Mouse (Mus musculus) mesoderm, embryonic 11.5 days (tissue): ENCODE data around the gene Abca1.

ENCODE experiments used
- DNase-seq: peaks from one replicate; pipeline ENCODE4 v3.0.0-alpha.2; 2012; ENCODE audit warnings: low read depth, low spot score

Abca1 gene

DNA sequence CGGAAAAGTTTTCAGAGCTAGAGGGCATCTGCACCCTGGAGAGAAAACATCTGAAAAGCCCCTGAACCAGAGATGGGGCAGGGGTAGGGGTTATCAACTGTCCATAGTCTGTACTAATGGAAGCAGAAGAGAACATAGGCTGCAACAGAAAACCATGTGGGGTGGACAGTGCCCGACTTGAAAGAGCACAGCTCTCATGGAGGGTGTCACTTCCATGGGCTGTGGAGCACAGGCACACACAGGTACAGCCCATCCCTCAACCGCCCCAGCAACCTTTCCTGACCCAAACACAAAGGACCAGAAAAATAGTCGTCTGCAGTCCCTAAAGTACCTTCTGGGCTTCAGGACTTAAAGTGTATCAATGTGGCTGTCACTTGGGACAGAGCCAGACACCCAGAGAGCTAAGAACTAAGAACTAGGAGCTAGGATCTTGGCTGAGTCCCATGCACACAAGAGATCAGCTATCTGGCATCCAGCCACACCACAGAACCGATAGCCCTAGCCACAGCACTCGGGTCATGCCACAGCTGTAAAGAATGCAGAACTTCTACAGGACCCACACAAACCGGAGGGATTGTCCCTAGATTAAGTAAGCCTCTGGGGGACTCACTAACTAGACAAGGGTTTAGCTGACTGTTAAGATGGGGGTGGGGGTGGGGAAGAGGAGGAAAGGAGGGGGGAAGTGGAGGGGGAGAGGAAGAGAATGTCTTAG, 38.0 kb downstream of the Abca1 start:
- no peak for DNase-seq

DNA sequence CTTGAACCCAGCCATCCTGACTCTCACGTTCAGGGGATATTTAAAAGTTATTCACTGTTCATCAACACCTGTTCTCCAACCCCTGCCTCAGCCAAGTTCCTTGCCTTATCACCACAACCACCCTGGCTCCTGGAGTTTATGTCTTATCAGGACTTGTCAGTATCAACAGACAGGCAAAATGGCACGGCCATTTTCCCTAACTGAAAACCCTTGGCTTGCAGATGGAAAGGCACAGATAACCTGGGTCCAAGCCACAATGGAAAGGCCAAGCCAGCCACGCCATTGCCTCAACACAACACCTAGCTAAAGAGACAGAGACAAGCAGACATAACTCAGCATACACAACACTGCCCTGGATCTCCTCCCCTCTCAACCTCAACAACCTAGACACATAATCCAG, 38.6 kb downstream of the Abca1 start:
- no peak for DNase-seq

DNA sequence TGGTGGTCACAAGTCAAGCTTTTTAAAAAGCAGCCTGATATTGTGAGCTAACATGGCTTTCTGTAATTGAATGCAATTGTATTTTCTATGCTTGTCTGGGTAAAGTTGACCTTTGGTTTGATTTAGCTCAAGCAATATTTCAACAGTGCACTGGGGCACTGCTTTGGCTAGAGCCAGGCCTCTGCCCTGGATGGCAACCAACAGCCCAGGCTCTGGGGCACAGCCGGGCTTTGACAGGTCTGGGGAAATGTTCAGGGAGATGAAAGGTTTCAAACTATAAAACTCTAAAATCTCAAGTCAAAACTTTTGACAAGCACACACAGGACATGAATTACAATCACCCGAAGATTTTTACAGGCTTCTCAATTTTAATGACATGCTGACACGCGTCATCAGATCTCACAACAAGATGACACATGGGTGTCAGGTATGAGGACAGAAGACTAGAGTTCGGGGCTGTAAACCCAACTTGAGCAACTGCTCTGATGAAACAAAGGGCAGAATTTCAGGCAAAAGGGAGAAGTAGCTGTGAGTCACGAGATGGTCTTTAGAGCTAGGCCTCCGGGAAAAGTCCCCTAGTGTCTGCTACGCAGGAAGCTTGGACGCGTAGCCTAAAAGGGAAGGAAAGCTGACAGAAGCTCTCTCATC, 39.5 kb downstream of the Abca1 start:
- DNase-seq, result no peak

DNA sequence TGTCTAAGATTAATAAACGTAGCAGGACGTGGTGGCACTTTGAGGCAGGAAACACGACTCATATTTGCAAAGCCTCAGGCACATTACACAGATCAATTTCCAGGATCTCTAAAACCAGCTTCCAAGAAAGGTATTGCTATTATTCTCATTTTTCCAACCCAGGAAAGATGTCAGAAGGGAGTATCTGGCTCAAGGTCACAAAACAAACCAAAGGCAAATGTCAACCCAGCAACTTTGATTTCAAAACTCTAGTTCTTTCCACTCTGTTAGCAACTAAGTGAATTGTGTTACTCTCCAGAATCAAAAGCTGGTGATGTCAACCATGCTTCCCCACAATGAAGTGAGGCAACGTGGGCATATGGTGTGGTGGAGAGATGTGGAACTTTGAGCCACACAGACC, 41.1 kb downstream of the Abca1 start:
- no peak for DNase-seq

DNA sequence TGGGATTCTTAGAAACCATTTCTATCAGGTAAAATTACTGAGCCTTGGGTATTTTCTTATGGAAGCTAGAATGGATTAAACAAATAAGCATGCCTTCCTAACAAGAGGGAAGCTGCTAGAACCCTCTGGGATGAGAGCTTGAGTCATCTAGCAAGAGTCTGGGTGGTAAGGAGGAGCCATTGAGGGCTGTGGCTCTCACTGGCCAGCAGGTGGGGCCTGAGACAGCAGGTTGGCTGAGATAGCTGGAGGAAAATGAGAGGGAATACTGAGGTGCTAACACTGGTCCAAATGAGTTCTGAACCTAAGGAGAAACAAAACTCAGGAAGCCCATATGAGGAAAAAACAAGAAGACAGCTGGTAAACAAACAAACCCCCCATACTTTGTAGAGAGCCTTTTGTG, 42.1 kb downstream of the Abca1 start:
- DNase-seq, result no peak

DNA sequence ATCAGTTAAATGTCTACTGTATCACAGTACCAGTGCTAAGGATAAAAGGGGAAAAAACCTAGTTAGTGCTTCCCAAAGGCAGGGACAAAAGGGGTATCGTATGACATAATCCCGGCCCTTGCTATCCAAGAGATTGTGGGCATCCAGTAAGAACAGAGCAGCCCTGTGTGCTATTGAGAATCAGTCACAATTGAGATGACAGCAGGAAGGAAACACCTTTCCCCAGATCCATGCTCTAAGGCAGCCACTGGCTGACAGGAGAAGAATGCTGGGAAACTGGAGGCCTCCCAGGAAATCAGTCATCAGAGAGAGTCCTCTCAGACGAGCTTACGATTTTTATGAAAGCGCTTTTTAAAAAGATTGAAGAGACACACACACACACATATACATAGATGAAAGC, 42.6 kb downstream of the Abca1 start:
- DNase-seq, result no peak

DNA sequence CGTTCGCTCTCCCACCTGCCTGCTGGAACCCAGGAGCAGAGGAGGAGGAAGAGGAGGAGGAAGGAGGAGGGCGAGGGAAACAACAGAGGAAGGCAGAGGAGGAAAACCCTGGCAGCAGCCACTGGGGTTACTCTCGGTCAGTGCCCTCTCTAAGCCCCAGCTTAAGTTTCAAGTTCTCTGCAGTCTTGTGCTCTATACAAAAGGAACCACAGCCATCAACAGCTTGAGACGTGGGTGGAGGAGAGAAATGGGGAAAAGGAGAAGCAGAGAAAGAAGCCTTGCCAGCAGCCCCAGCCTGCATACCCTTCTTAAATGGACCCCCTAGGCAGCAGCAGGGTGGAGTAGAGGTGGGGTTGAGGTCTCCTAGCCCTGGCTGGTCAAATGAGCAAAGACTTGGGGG, 43.8 kb downstream of the Abca1 start:
- no peak for DNase-seq

DNA sequence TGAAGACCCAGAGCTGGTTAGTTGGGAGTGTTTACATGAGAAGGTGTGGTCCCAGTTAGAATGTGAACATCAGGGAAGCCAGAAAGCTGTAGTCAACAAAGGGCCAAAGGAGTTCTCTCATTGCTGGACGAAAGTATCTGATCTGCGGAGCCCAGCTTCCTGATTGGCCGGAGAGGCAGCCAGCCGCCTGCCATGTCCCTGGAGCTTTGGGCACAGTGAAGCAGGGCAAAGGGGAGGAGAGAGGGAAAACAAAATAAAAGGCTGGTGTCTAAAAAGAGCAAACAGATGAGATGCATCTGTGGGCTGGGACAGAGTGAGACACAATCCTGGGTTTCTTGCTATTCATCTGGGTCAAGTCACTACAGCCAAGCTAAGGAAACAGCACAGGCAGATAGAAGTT, 44.3 kb downstream of the Abca1 start:
- no peak for DNase-seq

DNA sequence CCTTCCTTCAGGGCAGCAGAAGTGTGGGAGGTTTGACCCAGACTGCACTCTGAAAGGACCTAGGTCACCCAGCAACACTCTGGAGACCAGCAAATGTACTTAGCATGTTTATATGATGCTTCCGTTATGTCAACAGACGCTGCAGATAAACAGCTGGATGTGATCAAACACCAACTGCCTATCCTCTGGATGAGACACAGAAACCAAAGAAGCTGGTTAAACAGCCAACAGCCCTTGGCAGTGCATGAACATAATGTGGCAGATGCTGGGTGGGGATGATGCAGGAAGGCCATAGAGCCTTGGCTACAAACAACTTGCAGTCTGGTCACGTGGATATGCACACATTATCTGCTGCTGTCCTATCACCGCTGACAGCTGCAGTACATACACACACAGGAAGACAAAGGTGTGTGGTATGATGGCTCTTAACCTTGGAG, 47.8 kb downstream of the Abca1 start:
- no peak for DNase-seq

DNA sequence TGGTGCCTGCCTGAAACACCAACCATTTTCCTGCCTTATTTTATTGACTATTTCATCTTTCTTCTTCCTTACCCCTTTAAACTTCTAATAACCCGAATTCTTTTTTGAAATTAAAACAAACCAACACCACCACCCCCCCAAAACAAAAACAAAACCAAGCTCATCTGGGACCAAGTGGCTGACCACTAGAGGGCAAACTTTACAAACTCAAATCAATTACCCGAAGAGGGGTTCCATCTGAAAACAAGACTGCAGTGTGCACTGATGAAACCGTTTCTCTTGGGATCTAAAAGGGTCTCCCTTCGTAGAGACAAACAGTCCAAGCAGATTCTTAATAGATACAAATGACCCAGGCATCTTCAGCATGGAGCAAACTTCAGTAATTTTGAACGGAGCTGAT, 49.3 kb downstream of the Abca1 start:
- peak; percentile 35 for DNase-seq

DNA sequence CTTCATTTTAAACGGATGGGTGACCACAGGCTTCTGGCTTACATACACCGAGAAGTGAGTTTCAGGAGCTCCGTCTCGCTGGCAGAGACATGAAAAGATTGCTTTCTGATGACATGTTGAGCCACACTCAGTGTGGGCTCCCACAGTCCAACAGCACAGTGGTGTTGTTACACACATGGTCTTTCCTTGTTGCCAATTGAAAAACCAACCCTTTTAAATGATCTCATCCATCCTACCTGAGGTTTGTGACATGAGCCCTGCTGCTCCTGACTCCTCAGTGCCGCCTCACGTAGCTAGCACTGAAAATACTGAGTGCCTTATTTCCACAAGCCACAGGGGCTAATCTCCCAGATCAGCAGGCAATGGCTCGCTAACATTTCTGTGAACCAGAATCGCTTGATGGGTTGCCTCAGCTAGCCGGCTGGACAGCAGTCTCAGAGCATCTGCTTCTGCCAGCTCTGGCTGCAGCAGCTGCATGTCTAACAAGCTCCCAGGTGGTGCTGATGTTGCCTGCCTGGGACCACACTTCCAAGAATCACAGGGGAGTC, 50.2 kb downstream of the Abca1 start:
- no peak for DNase-seq

DNA sequence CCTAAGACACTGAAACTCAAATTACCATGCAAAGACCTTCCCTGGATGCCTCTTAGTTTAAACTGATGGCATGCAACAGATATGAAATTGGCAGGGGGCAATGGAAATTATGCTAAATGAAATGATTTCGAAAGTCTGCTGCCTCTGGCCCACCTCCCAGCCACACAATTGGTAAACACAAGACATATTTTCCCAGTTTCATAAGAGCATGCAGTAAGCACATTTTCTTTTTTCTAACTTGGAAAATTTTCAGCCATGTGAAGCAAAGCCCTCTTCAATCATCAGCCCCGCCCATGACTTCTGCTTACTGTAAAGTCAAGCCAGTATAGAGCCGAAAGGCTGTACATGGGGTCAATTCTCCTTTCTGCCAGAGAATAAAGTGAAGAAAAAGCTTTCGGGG, 51.5 kb downstream of the Abca1 start:
- DNase-seq, result no peak

DNA sequence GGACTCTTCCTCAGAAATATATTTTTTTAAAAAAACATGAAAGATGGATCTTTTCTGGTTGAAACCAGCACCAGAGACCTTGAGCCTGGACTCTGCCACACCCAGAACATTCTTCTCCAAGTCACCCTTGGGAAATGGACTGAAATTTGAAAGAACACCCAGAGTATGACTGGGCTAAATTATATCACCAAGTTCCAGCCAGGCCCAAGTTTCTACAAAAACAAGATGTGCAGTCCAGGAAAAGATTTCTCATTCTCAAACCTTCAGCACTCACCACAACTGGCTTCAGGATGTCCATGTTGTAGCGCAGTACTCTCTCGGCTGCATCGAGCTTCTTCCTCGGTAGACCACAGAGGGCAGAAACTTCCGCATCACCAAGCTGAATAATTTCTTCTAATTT, 53.0 kb downstream of the Abca1 start:
- no peak for DNase-seq

DNA sequence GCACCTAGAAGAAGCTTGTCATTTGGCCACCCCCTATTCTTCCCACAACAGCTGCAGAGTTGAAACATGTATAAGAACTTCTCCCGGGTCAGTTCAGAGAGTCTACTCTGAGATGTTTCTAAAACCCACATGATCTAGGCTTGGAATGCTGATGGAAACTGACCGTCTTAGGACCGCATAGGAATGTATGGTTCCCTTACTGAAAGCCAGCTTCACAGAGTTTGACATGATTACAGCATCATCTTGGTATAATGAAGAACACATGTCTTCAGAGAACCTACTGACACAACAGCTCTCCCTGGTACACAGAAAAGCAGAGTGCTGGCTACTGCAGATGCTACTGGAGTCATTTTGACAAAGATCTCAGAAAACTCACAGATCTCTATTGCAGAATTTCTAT, 53.6 kb downstream of the Abca1 start:
- DNase-seq, result peak; percentile 25

DNA sequence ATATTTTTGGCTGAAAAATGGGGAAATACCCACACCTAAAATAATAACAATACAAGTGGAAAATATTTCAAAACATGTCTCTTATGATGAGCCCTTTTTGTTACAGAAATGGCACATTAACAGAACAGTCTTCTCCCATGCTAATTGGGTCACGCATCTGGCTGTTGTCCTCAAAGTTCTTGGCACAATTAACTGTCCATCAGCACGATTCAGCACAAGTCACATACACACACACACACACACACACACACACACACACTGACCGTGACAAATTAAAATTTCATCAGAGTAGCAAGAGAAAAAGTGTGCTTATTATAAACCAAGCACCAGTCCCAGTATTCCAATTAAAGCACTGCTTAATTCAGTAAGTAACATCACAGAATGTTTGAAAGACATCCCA, 55.1 kb downstream of the Abca1 start:
- DNase-seq, result no peak

DNA sequence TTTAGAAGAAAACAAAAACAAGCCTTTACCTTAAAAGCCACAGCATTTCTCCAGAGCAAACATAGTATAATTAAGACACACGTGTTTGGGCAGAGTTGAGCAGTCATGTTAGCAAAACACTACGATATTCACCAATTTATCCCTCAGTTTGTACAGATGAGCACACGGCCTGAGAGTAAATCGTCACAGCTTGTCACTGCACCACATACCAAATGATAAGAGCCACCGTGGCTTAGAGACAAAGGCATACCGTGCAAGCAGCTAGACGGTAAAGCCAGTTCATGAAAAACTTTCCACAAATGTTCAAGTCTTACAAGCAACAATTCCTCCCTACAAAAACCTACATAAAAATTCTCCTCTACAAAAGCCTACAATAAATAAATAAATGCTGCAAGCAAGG, 57.2 kb downstream of the Abca1 start:
- no peak for DNase-seq

DNA sequence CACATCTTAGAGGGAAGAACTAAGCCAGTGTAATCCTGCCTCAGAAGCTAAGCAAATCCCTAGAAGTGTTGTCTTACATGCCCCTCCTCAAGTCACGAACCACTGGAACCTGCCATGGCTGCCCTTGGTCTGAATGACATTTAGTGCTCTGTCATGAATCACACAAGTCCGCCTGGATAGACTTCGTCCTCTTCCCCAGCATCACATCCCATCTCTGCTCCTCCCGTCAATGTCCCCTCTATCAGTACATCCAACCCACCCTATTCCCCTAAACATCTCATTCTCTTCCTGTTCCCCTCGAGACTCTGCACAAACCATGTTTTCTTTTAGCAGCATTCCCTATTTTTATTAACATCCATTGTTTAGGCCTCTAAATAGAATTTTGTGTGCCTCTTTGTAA, 58.4 kb downstream of the Abca1 start:
- DNase-seq, result no peak

DNA sequence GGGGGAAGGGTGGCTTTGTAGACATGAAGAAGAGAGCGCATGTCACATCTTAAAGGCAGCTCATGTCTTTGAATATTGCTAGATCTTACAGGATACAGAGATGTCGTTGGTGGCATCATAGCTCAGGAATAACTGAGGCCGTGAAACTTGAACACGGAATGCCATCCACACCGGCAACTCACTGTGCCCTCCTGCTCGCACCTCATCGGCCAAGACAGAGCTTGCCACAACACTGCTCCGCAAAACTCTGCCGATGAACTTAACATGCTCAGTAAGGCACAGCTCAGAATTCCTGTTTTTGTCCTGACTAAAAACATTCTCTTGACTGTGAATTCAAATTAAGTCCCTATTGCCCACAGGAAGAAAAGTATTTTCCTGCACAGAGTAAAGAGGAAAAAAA, 59.2 kb downstream of the Abca1 start:
- DNase-seq, result no peak

DNA sequence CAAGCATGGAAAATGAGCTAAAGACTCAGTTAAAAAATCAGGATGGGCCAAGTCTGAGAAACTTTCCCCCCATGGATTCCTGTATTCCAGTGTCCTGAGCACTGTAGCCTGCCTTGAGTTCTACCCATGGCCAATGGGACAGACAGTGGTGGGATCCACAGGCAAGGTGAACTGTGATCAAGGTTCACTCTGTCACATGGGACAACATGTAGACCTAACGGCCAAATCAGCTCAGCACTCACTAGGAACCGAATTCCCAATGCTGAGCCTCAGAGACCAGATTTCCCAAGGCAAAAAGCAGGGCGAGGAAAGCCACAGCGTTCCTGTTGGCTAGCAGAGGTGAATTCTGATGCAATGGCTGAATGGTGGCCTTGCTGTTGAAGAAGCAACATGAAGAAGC, 64.8 kb downstream of the Abca1 start:
- no peak for DNase-seq

DNA sequence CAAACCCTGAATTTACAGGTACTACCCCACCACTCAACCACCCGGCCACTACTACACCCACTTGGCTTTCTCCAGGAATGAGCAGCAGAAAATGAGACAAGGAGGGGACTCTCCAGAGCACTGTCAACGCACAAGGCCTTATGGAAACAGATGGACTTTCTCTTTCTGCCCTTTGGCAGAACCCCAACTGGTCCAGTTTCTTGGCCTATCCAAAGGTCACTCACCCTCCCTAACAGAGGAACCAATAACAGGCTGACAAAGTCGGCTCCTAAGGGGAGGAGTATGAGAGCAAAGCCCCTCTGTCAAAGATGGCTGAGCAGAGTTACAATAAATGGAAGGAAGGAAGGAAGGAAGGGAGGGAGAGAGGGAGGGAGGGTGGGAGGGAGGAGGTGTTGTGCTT, 65.4 kb downstream of the Abca1 start:
- DNase-seq, result no peak

DNA sequence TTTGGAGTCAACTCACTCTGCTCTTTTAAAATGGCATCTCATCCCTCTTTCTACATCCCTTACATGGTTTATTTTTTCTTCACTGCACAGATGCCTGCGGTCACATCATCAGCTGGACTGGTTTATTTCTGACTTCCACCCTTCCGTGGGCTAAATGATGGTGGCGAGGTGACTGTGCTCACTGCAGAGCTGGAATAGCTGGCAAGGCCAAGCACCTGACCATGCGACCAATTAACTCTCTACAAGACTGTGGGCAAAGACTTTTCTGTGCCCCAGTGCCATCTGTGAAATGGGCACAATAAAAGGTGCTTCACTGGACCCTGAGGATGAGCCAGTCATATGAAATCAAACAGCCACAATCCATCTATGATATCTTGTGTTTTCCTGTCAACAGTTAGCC, 66.1 kb downstream of the Abca1 start:
- no peak for DNase-seq

DNA sequence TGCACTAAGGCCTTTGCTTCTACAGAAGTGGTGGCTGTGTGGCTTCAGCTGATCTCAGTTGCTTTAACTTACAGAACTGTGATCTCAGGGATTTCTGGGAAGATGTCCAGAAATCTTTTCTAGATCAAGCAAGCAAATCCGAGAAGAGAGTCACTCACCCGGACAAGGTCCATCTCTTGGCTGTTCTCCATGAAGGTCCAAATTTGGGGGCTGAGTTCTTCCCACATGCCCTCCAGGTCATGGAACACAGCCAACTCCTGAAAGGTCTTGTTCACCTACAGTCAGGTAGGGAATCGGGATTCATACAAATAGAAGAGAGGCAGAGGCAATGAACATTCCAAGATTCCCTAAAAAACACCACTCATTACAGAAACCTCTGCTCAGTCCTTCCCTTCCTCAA, 70.1 kb downstream of the Abca1 start:
- no peak for DNase-seq

DNA sequence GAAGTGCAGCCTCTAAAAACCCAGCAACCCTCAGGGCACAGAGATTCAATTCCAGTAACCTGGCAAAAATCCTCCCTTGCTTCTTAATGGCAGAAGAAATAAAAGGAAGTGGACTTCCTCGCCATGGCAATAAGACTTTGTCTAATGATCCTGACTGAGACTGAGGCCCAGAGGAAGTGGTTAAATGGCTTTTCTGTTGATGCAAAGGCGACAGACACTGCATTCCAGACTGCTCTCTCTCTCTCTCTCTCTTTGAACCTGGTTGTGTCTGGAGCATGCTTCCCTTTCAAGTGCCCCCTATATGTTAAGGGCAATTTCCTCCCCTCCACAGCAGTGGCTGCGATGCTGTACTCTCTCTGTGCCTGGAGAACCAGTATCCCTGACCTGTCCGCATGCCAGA, 70.7 kb downstream of the Abca1 start:
- no peak for DNase-seq
